Mouse (Mus musculus): Measurements from ENCODE around the gene Mfsd13b. TPM values are rescaled to one million over a fixed set of nuclear protein-coding genes. Genes with fewer than 3 reads are reported as not detected.
A peak's percentile ranks its signal among the peaks of the same experiment; 100 is the strongest.

Mfsd13b gene
- total RNA-seq, 1 experiment from 2014 or later: not detected

- DNase-seq: no peak
Observed at GRCm38 (mm10) chr7:121043510-121043909, 61.2 kb downstream of the Mfsd13b start.

GRCm38 (mm10) chr7:121044251-121044650, 61.9 kb downstream of the Mfsd13b start:
- no peak for DNase-seq

- peak; percentile 24 for DNase-seq
Observed at GRCm38 (mm10) chr7:121045671-121046453, 63.6 kb downstream of the Mfsd13b start.

- no peak for DNase-seq
Observed at GRCm38 (mm10) chr7:121047624-121048023, 65.3 kb downstream of the Mfsd13b start.

- peak; percentile 37 for DNase-seq
Observed at GRCm38 (mm10) chr7:121053071-121053470, 70.8 kb downstream of the Mfsd13b start.

GRCm38 (mm10) chr7:121059477-121060218, 77.3 kb downstream of the Mfsd13b start:
- DNase-seq: no peak

GRCm38 (mm10) chr7:121064309-121064708, 82.0 kb downstream of the Mfsd13b start:
- peak; percentile 55 for DNase-seq

Other genes with a start within 250 kb of the Mfsd13b start
- 3.3 and 6.9 TPM in 2 replicates for gene Vwa3a, start 243.2 kb upstream of the Mfsd13b start, total RNA-seq (2021)
- 0.60 and 0.70 TPM in 2 replicates for gene Gm5737, start 170.1 kb upstream of the Mfsd13b start, total RNA-seq (2021)
- gene Eef2k, start 139.7 kb upstream of the Mfsd13b start, total RNA-seq (2021): 22.4 and 25.4 TPM in 2 replicates
- 23.3 and 27.2 TPM in 2 replicates for gene Polr3e, start 64.8 kb upstream of the Mfsd13b start, total RNA-seq (2021)
- 14.2 and 16.3 TPM in 2 replicates for gene Cdr2, start 197 bp upstream of the Mfsd13b start, total RNA-seq (2021)
- gene Mettl9, start 51.9 kb downstream of the Mfsd13b start, total RNA-seq (2021): 104 TPM in 2 replicates
- gene Igsf6, start 92.1 kb downstream of the Mfsd13b start, total RNA-seq (2021): 1.2 and 2.3 TPM in 2 replicates
- 0.41 and 0.52 TPM in 2 replicates for gene Otoa, start 99.1 kb downstream of the Mfsd13b start, total RNA-seq (2021)

All from adrenal gland, postnatal 14 days (tissue).